Mouse (Mus musculus) stomach, embryonic 15.5 days (tissue): ENCODE measurements at regions not wholly inside any gene's neighbourhood (a gene's known extent, or its start where the extent isn't known, plus 50 kb on each side); places are given as distances from the start of the nearest gene placed in this dataset.

Experiments used
- ATAC-seq: fragments of 200-750 bp; cut with Nextera tagmentation; 2 replicates; pipeline ENCODE4 v1.8.0; 2017; ENCODE audit warnings: low read depth, moderate number of reproducible peaks, moderate TSS enrichment; ENCODE audit not compliant: insufficient read depth, low FRiP score
- H3K27ac ChIP-seq: fragments of 300-500 bp; sonication (generic); 2 replicates; pipeline ENCODE4 v1.5.1; 2015; ENCODE audit warnings: mild to moderate bottlenecking, inconsistent platforms
- H3K27me3 ChIP-seq: fragments of 300-500 bp; sonication (generic); replicated peaks from 2 replicates; pipeline ENCODE4 v1.6.1; 2015; ENCODE audit warnings: inconsistent platforms
- H3K36me3 ChIP-seq: fragments of 300-500 bp; sonication (generic); 2 replicates; pipeline ENCODE4 v1.6.1; 2015; ENCODE audit warnings: inconsistent platforms
- H3K4me1 ChIP-seq: fragments of 300-500 bp; sonication (generic); 2 replicates; pipeline ENCODE4 v1.6.1; 2015; ENCODE audit warnings: inconsistent platforms
- H3K4me2 ChIP-seq: fragments of 300-500 bp; sonication (generic); 2 replicates; pipeline ENCODE4 v1.6.1; 2015; ENCODE audit warnings: mild to moderate bottlenecking, inconsistent platforms
- H3K4me3 ChIP-seq: fragments of 300-500 bp; sonication (generic); replicated peaks from 2 replicates; pipeline ENCODE4 v1.5.1; 2015; ENCODE audit warnings: inconsistent platforms
- H3K9ac ChIP-seq: fragments of 300-500 bp; sonication (generic); 2 replicates; pipeline ENCODE4 v1.6.1; 2015; ENCODE audit warnings: inconsistent platforms
- H3K9me3 ChIP-seq: fragments of 300-500 bp; sonication (generic); 2 replicates; pipeline ENCODE4 v1.6.1; 2016; ENCODE audit warnings: inconsistent platforms
- WGBS: fragments of 180-500 bp; shearing (Covaris S2); methylation state at CpG from one replicate; pipeline ENCODE4 v1.1.7; 2015; 5-methylcytosine and 5-hydroxymethylcytosine counted together

- no peak overlapping the region for H3K27ac ChIP-seq
- H3K4me1 ChIP-seq, result no peaks in the 10 kb centered on the region
- no peak for ATAC-seq
- 89% methylated on average over 2 of the region's 2 CpGs for WGBS
- H3K9ac ChIP-seq, result no peak overlapping the region
- H3K9me3 ChIP-seq, result no peaks in the 10 kb centered on the region
- no peak overlapping the region for H3K4me3 ChIP-seq
- no peaks in the 10 kb centered on the region for H3K27me3 ChIP-seq
- no peaks in the 10 kb centered on the region for H3K36me3 ChIP-seq
- H3K4me2 ChIP-seq, result no peak overlapping the region
These were observed 259.7 kb upstream of the Dmac1 start for GRCm38 (mm10) chr4:75537787-75538186.

- WGBS, result 88% methylated on average over 7 of the region's 7 CpGs
- no peak overlapping the region for H3K27ac ChIP-seq
- H3K27me3 ChIP-seq, result no peaks in the 10 kb centered on the region
- H3K4me3 ChIP-seq, result no peak overlapping the region
- H3K4me2 ChIP-seq, result no peak overlapping the region
- H3K9ac ChIP-seq, result no peak overlapping the region
- H3K36me3 ChIP-seq, result no peaks in the 10 kb centered on the region
- H3K4me1 ChIP-seq, result no peaks in the 10 kb centered on the region
- no peak for ATAC-seq
- no peaks in the 10 kb centered on the region for H3K9me3 ChIP-seq
These were observed 257.0 kb upstream of the Dmac1 start for GRCm38 (mm10) chr4:75535067-75535466.

GRCm38 (mm10) chr4:75529607-75530006, 251.5 kb upstream of the Dmac1 start:
- H3K4me1 ChIP-seq, result no peaks in the 10 kb centered on the region
- H3K36me3 ChIP-seq, result no peaks in the 10 kb centered on the region
- no peaks in the 10 kb centered on the region for H3K27me3 ChIP-seq
- no peak for ATAC-seq
- no peak overlapping the region for H3K27ac ChIP-seq
- H3K4me2 ChIP-seq, result no peak overlapping the region
- no peak overlapping the region for H3K9ac ChIP-seq
- 77% methylated on average over 2 of the region's 2 CpGs for WGBS
- H3K4me3 ChIP-seq, result no peak overlapping the region
- no peaks in the 10 kb centered on the region for H3K9me3 ChIP-seq

- WGBS, result 74% methylated on average over 3 of the region's 3 CpGs
- Histone ChIP-seq H3K27ac (no peak overlapping the region), H3K27me3 (no peaks in the 10 kb centered on the region), H3K9me3 (no peaks in the 10 kb centered on the region), H3K4me2 (no peak overlapping the region), H3K9ac (no peak overlapping the region), H3K4me1 (no peaks in the 10 kb centered on the region), H3K4me3 (no peak overlapping the region), H3K36me3 (no peaks in the 10 kb centered on the region)
- ATAC-seq, result no peak
These were observed 239.5 kb upstream of the Dmac1 start for GRCm38 (mm10) chr4:75517459-75518158.
